Mouse (Mus musculus): ENCODE results near the gene Hnrnph2.

Gene Hnrnph2

DNA sequence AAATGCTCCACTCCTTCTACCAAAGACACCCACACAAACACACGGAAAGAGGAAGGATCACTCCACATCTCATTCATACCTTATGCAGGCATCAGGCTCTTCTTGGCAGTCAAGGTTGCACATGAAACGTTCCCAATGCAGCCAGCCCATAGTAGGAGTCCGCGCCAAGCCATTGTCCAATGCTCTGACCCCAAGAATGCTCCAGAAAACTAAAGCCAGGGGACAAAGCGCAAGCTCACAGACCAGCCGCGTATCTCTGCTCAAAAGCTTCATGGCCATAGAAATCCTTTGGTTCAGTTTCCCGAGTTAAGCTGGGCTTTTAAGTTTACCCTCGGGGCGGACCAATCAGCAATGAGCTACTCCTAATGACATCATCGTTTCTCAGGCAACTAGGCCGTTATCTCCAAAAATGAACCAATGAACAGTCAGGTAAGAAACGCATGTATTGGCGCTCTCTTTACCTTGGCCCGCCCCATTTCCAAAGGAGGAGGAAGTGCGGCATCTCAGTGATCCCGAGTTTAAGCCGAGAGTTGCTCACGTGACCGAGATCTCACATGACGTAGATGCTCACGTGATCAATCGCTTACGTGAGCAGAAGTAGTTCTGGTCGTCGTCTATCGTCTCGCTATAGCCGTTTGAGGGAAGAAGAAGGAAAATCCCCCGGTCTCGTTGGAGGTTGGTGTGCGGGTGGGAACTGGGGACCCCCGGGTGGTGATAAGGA is at the start of gene Hnrnph2, which contains the start of gene Gla:
Hnrnph2 (plus strand) TSS at position 521 of the 721 bp plus-strand sequence.
Gla (minus strand) TSS at position 467 of the 721 bp plus-strand sequence.
- peak; percentile 96 for ATAC-seq (ENCODE audit: low TSS enrichment)

DNA sequence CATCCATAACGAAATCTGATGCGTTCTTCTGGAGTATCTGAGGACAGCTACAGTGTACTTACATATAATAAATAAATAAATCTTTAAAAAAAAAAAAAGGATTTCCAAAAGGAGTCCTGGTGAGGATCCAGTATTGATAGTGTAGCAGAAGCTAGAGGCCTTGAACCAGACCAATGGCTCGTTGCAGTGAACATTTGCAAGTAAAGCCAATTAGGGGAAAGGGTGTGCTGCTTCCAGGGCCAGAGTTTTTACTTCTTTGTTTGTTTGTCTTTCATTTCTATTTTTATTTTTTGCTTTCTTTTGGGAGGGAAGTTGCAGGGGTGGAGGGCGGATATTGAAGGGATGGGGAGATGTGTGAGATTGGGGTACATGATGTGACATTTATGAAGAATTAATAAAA is 47.7 kb upstream of the Hnrnph2 start:
- no peak for ATAC-seq (ENCODE audit: low TSS enrichment)

DNA sequence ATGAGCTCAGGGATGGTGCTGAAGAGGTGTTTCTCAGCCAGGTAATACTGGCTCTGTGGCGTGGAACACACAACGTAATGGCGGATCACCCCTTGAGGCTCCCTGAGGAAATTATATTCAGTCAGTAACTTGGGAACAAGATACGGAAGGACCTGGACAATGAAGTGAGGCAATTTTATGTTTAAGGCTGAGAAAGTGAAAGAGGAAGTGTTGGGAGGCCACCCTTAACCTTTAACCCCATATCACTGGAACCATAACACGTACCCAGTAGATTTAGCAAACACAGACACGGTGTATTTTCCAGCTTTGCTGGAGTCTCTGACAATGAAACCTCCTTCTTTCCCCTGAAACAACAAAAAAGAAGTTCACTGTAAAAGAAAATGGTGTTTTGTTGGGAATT is 46.6 kb upstream of the Hnrnph2 start:
- no peak for ATAC-seq (ENCODE audit: low TSS enrichment)

DNA sequence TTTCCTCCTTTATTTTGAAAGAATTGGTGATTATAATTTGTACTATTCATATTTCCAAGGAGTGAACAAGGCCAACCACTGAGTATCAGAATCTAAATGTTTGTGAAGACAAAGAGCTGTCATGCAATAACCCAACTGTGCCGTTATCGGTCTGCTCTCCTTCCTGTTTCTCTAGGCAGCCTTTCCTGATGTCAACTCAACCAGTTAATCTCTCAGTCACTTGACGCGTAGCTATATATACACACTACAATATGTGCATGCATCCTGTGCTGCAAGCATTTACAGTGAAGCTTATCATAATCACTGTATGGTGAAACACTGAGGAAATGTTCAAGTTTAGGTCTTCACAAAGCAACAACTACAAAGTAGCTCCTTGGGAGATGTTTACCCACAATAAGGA is 36.7 kb upstream of the Hnrnph2 start:
- ATAC-seq (ENCODE audit: low TSS enrichment) = no peak

DNA sequence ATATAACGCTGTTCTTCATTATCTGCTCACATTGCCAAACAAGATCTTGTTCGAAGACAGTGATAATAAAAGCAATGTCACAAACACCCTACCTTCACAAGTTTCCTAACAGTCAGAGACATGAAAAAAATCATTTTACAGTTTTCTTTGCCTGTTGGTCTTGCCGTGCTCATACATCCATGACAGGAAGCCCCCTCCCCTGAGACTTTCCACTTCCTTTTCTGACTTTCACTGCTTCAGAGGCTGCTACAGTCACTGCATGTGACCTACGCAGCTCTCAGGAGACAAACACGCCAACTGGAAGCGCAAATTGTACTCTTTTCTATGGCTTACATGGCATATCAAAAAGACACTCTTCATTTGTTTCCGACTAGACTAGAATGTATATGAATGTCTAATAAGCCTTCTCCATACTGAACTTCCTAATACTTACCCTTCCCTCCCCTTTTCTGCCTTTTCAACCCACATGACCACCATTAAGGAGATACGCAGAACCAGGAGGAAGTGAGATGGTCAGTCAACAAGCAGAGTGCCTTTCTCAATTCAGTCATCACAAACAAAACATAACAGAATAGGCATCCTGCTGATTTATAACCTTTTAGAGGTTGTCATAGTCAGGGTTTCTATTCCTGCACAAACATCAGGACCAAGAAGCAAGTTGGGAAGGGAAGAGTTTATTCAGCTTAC is 34.3 kb upstream of the Hnrnph2 start:
- ATAC-seq (ENCODE audit: low TSS enrichment) = no peak

DNA sequence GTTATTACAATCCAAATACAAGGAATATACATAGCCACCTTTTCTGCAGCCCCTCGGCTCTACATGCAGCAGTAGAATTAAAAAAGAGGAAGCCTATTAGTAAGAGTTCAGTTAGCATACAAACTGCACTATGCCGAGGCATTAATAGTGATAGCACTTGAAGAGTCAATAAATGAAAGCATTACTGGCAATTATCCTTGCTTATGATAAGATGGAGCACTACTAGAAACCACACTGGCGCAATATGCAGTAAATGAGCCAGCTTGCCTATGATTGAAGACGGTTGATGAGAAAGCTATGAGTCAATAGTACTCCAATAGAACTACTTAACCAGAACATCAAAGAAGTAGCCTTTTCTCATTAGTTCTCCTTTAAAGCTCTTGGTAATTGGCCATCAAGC is 23.1 kb upstream of the Hnrnph2 start:
- ATAC-seq (ENCODE audit: low TSS enrichment) = no peak

DNA sequence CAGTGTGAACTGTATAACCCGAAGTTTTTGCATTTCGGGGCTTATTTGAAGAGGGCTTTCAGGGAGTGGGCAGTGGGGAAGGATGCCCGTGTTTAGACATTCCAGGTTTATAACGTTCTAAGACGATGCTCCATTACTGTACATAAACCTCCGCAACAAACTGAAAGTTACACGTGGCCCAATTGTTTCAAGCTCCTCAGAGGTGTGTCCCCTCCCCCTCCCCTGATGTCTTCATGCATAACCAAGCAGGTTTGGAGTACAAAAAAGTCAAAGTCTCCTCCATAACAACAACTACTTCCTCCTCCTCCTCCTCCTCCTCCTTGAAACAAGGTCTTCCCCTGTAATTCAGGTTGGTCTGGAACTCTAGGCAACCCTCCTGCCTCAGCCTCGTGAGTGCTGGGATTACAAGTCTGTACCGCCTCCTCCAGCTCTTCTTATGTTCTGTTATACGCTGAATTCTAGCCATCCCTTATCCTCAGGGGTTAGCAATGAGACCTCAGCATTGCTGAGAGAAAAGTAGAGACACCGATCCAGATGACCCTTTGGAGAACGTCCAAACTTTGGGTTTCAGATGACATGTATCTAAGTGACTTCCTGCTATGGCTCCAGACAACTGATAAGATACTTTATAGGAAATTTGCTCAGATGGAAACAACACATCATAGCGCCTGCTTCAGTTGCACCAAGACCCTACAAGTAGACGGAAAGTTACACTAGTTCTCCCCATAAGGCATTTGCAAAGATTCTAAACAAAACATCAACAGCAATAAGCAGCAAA is 20.3 kb upstream of the Hnrnph2 start:
- no peak for ATAC-seq (ENCODE audit: low TSS enrichment)

DNA sequence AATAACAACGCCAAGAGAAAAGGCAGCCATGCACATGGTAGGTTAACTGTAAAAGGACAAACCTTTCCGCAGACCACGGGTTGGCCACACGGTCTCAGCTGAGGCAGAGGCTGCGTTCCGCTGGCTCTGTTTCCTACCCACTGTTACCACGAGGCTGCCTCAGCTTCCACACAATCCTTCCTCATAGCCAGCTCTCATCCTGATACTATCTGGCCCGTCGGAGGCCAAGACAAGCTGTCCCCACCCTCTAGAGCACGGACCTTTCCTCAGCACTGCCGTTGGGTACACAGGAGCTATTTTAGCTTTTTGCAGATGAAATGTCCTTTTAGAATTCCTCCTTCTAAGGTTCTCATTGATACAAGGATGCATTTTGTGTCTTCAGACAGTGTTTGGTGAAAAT is 18.7 kb upstream of the Hnrnph2 start:
- no peak for ATAC-seq (ENCODE audit: low TSS enrichment)

DNA sequence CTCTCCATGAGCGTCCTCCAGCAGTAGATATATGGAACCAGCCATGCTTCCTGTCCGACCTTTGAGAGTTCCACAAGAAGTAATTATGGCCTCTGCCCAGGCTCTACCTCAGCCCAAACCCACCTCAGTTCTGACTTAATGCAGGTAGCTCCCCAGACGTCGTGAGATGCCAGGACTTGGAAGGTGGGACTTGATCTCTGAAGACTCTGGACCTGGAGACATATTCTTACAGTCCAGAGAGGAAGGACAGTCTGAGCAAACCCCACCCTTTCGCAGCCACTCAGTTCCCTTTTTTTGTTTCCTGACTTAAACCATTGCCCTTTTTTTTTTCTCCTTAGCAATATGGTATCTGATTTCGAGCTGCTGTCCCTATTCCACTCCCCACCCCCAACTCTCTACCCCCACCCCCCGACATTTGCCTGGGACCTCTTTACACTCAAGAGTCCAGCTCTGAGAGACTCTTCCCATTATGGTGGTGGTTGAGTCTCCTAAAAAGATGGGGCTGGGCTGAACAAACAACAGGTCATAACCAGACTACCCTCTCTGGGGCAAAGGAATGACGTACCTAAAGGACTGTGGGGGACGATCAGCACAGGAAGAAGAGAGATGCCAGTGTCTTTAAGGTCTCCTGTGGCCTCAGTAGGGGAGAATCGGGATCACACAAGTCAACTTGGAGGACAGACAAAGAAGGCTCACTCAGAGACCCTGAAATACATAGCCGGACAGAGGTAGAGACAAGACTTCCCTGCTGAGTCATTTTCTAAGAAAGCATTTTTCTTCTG is 17.9 kb upstream of the Hnrnph2 start, which contains the start of gene Btk:
Btk (minus strand) TSS at position 683 of the 782 bp plus-strand sequence.
- no peak for ATAC-seq (ENCODE audit: low TSS enrichment)

DNA sequence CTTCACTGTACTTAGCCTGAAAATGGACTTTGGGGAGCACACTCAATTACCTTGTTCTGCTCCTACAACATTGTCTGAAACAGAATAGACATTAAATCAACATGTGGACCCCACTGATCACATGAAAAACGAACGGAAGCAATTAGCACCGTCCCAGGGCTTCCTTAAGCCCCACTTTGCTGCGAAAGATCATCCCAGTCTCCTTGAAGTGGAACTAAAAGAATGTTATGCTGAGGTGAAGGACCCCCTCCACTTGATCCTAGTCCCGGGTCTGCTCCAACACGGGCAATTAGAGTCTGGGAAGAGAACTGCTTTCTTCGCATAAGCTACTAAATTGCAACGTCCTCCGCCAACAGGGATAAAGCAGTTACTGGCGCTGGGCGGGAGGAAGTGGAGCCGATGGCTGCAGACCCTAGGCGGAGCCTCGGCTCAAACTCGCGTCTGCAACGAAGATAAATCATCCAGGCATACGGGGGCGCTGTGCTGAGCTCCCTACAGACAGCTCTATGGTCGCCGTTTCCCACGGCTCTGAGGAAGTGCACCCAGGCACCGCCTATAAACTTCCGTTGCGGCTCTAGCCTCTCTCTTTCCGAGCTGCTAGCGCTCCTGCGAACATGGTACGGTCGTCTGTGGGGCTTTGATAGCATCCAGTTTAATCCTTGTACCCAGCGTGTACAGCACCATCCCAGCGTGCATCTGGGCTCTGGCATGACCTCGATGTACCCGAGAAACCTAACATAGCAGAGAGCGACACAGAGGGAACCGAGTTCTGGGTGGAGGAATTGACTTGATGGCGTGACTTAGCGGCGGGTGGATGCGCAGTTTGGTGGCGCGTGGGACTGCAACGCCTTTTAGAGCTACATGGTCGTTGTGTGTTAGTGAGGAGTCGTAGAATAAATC is 15.6 kb upstream of the Hnrnph2 start, which contains the start of gene Rpl36a:
Rpl36a (plus strand) TSS at position 552 of the 900 bp plus-strand sequence.
- ATAC-seq (ENCODE audit: low TSS enrichment) = peak; percentile 98

DNA sequence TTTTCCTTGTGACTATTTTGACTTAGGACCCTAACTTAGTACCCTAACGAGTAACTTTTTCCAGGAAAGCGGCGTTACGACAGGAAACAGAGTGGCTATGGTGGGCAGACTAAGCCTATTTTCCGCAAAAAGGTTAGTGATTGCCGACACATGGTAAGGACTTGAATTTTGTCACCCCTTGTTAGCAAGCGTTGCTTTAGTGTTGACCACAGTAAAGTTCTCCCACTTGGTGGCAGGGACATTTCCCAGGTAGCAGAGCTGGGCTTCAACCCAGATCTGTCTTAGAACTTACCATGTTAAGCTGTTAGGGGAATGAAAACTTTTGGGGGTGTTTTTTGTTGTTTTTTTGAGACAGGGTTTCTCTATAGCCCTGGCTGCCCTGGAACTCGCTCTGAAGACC is 14.5 kb upstream of the Hnrnph2 start:
- ATAC-seq (ENCODE audit: low TSS enrichment) = no peak

DNA sequence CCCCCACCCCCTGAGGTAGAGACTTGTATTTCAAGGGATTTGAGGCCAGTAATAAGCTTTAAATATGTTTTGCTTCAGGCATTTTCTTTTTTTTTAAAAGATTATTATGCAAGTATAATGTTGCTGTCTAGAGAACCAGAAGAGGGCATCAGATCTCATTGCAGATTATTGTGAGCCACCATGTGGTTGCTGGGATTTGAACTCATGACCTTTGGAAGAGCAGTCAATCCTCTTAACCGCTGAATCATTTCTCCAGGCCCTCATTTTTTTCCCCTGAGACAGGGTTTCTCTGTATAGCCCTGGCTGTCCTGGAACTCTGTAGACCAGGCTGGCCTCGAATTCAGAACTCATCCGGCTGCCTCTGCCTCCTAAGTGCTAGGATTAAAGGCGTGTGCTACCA is 12.7 kb upstream of the Hnrnph2 start:
- no peak for ATAC-seq (ENCODE audit: low TSS enrichment)

DNA sequence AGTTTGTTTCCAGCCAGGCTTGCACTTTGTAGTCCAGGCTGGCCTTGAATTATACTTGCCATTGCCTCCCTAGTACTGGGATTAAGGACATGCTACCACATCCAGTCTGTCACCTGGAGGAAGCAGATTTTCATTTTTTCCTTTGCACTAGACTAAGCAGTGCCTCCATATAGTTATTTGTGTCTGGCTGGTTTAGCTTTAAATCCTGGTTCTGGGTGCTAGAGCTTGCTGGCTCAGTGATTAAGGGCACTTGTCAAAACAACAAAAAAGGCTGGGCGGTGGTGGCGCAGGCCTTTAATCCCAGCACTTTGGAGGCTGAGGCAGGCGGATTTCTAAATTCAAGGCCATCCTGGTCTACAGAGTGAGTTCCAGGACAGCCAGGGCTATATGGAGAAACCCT is 12.0 kb upstream of the Hnrnph2 start:
- no peak for ATAC-seq (ENCODE audit: low TSS enrichment)

DNA sequence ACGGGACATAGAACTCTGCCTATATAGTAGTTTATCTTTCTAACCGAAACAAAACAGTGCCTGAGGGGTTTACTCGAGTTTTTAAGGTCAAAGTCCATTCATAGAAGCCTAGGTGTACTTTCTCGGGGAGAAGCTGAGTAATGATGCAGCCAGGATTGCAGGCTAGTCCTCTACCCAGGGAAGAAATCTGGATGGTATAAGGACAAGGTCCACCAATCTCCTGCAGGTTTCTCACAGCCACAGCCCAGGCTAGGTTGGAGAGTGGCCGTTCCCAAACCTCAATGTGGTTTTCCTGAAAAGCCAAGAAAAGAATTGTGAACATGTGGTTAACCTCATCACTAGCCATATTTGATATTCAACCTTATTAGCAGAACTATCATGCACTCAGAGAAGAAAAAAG is 11.1 kb upstream of the Hnrnph2 start:
- no peak for ATAC-seq (ENCODE audit: low TSS enrichment)

DNA sequence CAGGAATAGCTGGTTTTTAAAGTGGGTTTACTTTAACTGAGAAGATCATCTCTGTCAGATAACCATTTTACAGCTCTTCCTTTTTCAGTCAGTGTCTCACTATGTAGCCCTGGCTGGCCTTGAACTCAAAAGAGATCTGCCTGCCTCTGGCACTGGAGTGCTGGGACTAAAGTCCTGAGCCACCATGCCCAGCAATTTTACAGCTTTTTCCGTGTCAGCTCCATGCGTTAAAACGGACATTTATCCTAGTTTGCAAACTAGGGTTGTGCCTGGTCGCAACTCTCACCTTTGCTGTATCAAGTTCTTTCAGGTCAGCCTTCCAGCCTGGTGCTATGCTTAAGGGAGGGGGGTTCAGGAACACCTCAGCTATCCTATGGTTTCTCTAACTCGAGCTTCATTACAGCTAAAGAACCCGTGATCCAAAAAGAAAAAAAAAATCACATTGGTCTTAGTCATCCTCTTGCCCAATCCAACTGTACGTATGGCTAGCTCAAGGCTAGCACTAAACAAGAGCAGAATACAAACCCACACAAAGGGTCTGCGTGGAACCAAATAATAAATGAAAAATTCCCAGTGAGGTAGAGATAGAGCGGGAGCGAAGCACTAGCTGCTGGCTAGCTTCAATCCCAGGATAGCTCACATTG is 935 bp upstream of the Hnrnph2 start:
- ATAC-seq (ENCODE audit: low TSS enrichment) = peak; percentile 7

DNA sequence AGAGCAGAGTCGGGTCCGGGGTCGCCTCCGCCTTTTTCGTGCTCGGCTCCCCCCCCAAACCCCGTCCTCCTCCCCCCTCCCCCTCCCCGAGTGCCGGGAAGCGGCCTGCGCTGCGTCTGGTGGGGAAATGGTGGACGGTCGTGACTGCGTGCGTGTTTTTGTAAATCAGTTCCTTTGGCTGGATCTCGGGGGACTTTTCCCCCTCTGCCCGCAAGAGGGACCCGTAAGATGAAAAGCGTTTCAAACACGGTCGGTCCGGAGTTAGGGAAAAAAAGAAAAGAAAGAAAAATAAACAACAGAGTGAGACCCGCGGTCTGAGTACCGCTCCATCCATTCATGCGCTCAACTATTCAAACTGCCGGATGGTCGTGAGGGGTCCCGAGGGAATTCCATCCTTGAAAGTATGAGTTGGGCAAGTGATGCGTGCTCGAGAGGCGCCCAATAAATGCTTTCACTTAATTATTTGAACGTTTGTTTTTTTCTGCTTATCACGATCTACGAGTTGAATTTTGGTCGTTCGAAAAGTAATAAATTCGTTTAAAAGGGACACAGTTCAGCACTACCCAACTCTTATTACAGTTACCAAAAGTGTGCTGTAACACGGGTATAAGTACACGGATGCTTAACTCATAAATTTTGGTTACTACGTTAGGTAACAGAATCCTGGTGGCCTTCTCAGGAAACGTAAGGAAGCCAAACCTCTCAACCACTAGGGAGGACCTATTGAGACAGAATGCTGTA is 571 bp downstream of the Hnrnph2 start:
- ATAC-seq (ENCODE audit: low TSS enrichment) = peak; percentile 29

DNA sequence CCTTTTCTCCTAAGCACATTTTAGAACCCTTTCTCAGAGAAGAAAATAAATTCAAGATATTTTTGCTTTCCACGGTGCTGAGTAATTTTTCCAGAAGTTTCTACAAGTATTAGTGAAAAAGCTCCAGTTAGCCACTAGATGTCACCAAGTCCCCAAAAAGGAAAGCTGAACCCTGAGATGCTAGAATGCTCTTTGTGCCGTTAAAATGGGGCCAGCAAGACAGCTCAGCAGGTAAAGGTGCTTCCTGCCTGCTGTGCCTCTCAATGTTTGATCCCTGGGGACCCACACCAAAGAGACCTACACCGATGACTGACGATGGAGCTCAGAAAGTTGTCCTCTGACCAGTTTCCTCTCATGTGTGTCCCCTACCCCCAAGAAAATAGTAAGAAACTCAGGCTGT is 8.5 kb downstream of the Hnrnph2 start:
- ATAC-seq (ENCODE audit: low TSS enrichment) = peak; percentile 64

DNA sequence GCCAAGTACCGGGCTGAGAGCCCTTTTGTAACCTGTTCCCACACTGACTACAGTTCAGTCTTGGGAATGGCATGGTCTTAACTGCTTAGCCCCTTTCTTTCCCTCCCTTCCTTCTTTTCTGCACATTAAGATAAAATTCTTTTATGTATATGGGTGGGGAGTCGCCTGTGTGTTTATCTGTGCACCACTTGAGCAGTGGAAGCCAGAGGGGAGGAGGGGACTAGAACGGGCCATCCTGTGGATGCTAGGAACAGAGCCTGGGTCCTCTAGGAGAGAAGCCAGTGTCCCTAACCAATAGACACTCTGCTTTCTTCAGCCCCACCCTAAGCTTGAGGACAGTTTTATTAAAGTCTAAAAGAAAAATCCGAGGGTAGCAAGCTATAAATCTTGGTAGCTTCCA is 10.0 kb downstream of the Hnrnph2 start:
- ATAC-seq (ENCODE audit: low TSS enrichment) = no peak

DNA sequence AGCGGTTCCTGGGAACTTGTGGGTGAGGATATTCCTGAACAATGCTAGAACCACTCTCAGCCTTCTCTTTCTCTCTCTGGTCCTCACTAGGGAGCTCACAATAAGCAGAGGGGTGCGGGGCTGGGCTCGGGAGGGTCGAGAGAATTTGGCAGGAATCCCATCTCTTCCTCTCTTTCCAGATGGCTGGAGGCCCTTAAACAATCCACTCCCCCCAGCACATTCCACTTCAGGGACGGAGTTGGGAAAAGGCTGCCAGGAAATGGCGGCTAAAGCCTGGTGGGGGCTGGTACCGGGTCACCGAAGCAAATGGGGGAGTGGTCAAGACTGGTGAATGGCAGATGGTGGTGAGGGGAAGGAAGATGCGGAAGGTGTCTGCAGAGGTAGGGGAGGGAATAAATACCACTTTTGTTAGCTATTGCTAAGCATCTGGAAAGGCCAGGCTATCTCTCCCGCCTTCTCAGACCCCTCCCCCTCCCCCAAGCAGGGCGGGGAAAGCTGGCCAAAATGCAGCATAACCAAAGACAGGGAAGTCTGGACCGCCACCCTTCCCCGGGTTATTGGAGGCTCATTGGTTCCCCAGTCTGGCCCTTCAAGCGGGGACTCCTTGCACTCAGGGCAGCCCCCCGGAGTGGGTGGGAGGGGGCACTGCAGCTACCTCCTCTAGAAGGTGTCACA is 11.4 kb downstream of the Hnrnph2 start:
- peak; percentile 81 for ATAC-seq (ENCODE audit: low TSS enrichment)

Data from frontal cortex, adult (tissue).